In genomic region chr5:121007130-121007529, GRCm38 (mm10) we compare ENCODE assay signal across 21 mouse cellular contexts. TPM values are rescaled to one million over a fixed set of nuclear protein-coding genes. Genes with fewer than 3 reads are reported as not detected.
A peak's percentile ranks its signal among the peaks of the same experiment; 100 is the strongest.
DNase-seq lines count a peak whose midpoint lies in the region; ATAC-seq and TF ChIP-seq lines count a peak whose summit lies in the region.
"Had no signal": no experiment of that assay in that cellular context is flagged by ENCODE, and none has a peak within 500 bp of the region (broad histone marks: within the 10 kb centered on the region; RNA-seq: fewer than 3 reads in every experiment).

No protein-coding gene starts in this region.

- H3K27ac ChIP-seq in hindbrain, embryonic 14.5 days = no peak overlapping the region
- no peak overlapping the region for H3K27ac ChIP-seq in hindbrain, embryonic 11.5 days (ENCODE audit: low read depth, low read length)
- no peak overlapping the region for H3K27ac ChIP-seq in neural tube, embryonic 15.5 days (replicated peaks)
- peak overlapping the region; percentile 2 for H3K27ac ChIP-seq in cortical plate, adult 2 months (ENCODE audit: insufficient read depth, low read length)
- H3K27ac ChIP-seq: embryonic facial prominence, embryonic 12.5 days; kidney, embryonic 15.5 days; limb, embryonic 12.5 days; liver, embryonic 14.5 days; neural tube, embryonic 13.5 days; stomach, embryonic 15.5 days had no signal

- no peak overlapping the region for H3K4me3 ChIP-seq in hindbrain, embryonic 14.5 days (replicated peaks; ENCODE audit: low read length)
- no peak overlapping the region for H3K4me3 ChIP-seq in hindbrain, embryonic 11.5 days (ENCODE audit: low read depth, low read length)
- no peak overlapping the region for H3K4me3 ChIP-seq in neural tube, embryonic 15.5 days (replicated peaks)
- H3K4me3 ChIP-seq in cortical plate, adult 2 months (ENCODE audit: insufficient read depth, low read length) = peak overlapping the region; percentile 84
- H3K4me3 ChIP-seq: embryonic facial prominence, embryonic 12.5 days; heart, embryonic 12.5 days; kidney, embryonic 15.5 days; limb, embryonic 12.5 days; neural tube, embryonic 13.5 days; stomach, embryonic 15.5 days had no signal

- no peak for TF ChIP-seq CTCF in cortical plate, adult 2 months (IDR thresholded peaks at IDR 0.05; ENCODE audit: extremely low read depth, insufficient read depth, low read length)

- TF ChIP-seq POLR2A in cortical plate, adult 2 months (IDR thresholded peaks at IDR 0.05; ENCODE audit: extremely low read depth, insufficient read depth, low read length) = no peak

- H3K27me3 ChIP-seq in hindbrain, embryonic 14.5 days (ENCODE audit: control insufficient read depth, insufficient read depth, low read length) = no peaks in the 10 kb centered on the region
- H3K27me3 ChIP-seq in hindbrain, embryonic 11.5 days (ENCODE audit: control insufficient read depth, insufficient read depth, low read length) = peaks cover 2% of the 10 kb centered on the region; the same call in 1 of the 2 replicates
- peaks cover 24% of the 10 kb centered on the region; the same call in 1 of the 2 replicates for H3K27me3 ChIP-seq in neural tube, embryonic 15.5 days (replicated peaks)

- H3K4me1 ChIP-seq in hindbrain, embryonic 14.5 days (replicated peaks; ENCODE audit: control insufficient read depth, insufficient read depth, low read length) = peaks cover 34% of the 10 kb centered on the region
- H3K4me1 ChIP-seq in hindbrain, embryonic 11.5 days (replicated peaks; ENCODE audit: control insufficient read depth, insufficient read depth, low read length) = 0 out of 2 replicates have a peak, but pooled peaks cover 2% of the 10 kb centered on the region
- H3K4me1 ChIP-seq in neural tube, embryonic 15.5 days = peaks cover 50% of the 10 kb centered on the region
- peaks cover 11% of the 10 kb centered on the region for H3K4me1 ChIP-seq in cortical plate, adult 2 months (ENCODE audit: control insufficient read depth, insufficient read depth, low read length)
- H3K4me1 ChIP-seq: limb, embryonic 12.5 days; stomach, embryonic 15.5 days had no signal

- no peaks in the 10 kb centered on the region for H3K36me3 ChIP-seq in hindbrain, embryonic 14.5 days (replicated peaks; ENCODE audit: control insufficient read depth, insufficient read depth)
- H3K36me3 ChIP-seq in hindbrain, embryonic 11.5 days (ENCODE audit: control insufficient read depth, insufficient read depth, low read length) = no peaks in the 10 kb centered on the region
- no peaks in the 10 kb centered on the region for H3K36me3 ChIP-seq in neural tube, embryonic 15.5 days
- H3K36me3 ChIP-seq: embryonic facial prominence, embryonic 12.5 days; heart, embryonic 12.5 days; kidney, embryonic 15.5 days; limb, embryonic 12.5 days; neural tube, embryonic 13.5 days; stomach, embryonic 15.5 days had no signal

- DNase-seq in cerebellum, adult 11 months = peak; percentile 57
- DNase-seq in hindbrain, embryonic 14.5 days (ENCODE audit: low spot score) = no peak
- no peak for DNase-seq in hindbrain, embryonic 11.5 days (ENCODE audit: low spot score)
- no peak for DNase-seq in neural tube, embryonic 10.5 days (ENCODE audit: extremely low spot score, low spot score)
- DNase-seq in gastrocnemius, adult 18-20 months (ENCODE audit: low spot score) = no peak
- DNase-seq: spleen, adult 18-20 months; thymus, adult 2 months had no signal

- peak overlapping the region; percentile 55 for H3K4me2 ChIP-seq in hindbrain, embryonic 14.5 days (replicated peaks)
- no peak overlapping the region for H3K4me2 ChIP-seq in hindbrain, embryonic 11.5 days (replicated peaks; ENCODE audit: low read depth, low read length)
- peak overlapping the region; percentile 70 for H3K4me2 ChIP-seq in neural tube, embryonic 15.5 days
- H3K4me2 ChIP-seq: embryonic facial prominence, embryonic 12.5 days; heart, embryonic 12.5 days; kidney, embryonic 15.5 days; limb, embryonic 12.5 days; stomach, embryonic 15.5 days had no signal

- H3K9ac ChIP-seq in hindbrain, embryonic 14.5 days = no peak overlapping the region
- H3K9ac ChIP-seq in hindbrain, embryonic 11.5 days (ENCODE audit: low read depth, low read length) = no peak overlapping the region
- H3K9ac ChIP-seq in neural tube, embryonic 15.5 days (replicated peaks) = no peak overlapping the region
- H3K9ac ChIP-seq: embryonic facial prominence, embryonic 12.5 days; heart, embryonic 12.5 days; kidney, embryonic 15.5 days; limb, embryonic 12.5 days; liver, embryonic 14.5 days; neural tube, embryonic 13.5 days; stomach, embryonic 15.5 days had no signal

- no peak for ATAC-seq in cerebellum, adult (ENCODE audit: insufficient number of reproducible peaks, low FRiP score, low TSS enrichment)
- ATAC-seq in hindbrain, embryonic 14.5 days (ENCODE audit: low FRiP score) = no peak
- ATAC-seq in hindbrain, embryonic 11.5 days (ENCODE audit: low FRiP score) = no peak
- ATAC-seq in neural tube, embryonic 15.5 days (ENCODE audit: low FRiP score) = no peak
- ATAC-seq: intestine, embryonic 16.5 days had no signal

- 76% methylated on average over 8 of the region's 8 CpGs for WGBS in hindbrain, embryonic 14.5 days
- 84% methylated on average over 8 of the region's 8 CpGs for WGBS in hindbrain, embryonic 11.5 days
- WGBS in neural tube, embryonic 15.5 days = 79% methylated on average over 8 of the region's 8 CpGs

- no peaks in the 10 kb centered on the region for H3K9me3 ChIP-seq in hindbrain, embryonic 14.5 days (ENCODE audit: control insufficient read depth, low read length)
- H3K9me3 ChIP-seq in hindbrain, embryonic 11.5 days (ENCODE audit: control insufficient read depth, low read length) = no peaks in the 10 kb centered on the region
- H3K9me3 ChIP-seq in neural tube, embryonic 15.5 days (replicated peaks) = no peaks in the 10 kb centered on the region
- H3K9me3 ChIP-seq: embryonic facial prominence, embryonic 12.5 days; heart, embryonic 12.5 days; kidney, embryonic 15.5 days; limb, embryonic 12.5 days; neural tube, embryonic 13.5 days; stomach, embryonic 15.5 days had no signal

RNA-seq across cellular contexts. Expression of gene Rph3a, which starts 2.8 kb away (rescaled TPM):
- 28.6 and 33.7 TPM in 2 replicates for polyA plus RNA-seq in hindbrain, embryonic 14.5 days (2014; fragmentation: Nextera tagmentation; extraction: Ambion mirVana)
- 2.1 and 2.6 TPM in 2 replicates for polyA plus RNA-seq in hindbrain, embryonic 11.5 days (2014; fragmentation: Nextera tagmentation; extraction: Ambion mirVana)
- 22.1 and 25.6 TPM in 2 replicates for polyA plus RNA-seq in neural tube, embryonic 15.5 days (2015; fragmentation: Nextera tagmentation; extraction: Ambion mirVana)
- polyA plus RNA-seq in cortical plate, adult 2 months (2012; rRNA removed) = 256 and 278 TPM in 2 replicates
- total RNA-seq in gastrocnemius, adult 18-20 months (2021) = not detected
- total RNA-seq: common myeloid progenitor, adult 5-6 weeks; MEL; monocyte, adult 5-6 weeks had no signal
- polyA plus RNA-seq: heart, embryonic 12.5 days; limb, embryonic 12.5 days; liver, embryonic 14.5 days had no signal
